Mouse (Mus musculus): ENCODE measurements around the gene Asic2. TPM values are rescaled to one million over a fixed set of nuclear protein-coding genes. Genes with fewer than 3 reads are reported as not detected.

Asic2 gene
- polyA plus RNA-seq, 1 experiment, result 0.08 TPM

DNA sequence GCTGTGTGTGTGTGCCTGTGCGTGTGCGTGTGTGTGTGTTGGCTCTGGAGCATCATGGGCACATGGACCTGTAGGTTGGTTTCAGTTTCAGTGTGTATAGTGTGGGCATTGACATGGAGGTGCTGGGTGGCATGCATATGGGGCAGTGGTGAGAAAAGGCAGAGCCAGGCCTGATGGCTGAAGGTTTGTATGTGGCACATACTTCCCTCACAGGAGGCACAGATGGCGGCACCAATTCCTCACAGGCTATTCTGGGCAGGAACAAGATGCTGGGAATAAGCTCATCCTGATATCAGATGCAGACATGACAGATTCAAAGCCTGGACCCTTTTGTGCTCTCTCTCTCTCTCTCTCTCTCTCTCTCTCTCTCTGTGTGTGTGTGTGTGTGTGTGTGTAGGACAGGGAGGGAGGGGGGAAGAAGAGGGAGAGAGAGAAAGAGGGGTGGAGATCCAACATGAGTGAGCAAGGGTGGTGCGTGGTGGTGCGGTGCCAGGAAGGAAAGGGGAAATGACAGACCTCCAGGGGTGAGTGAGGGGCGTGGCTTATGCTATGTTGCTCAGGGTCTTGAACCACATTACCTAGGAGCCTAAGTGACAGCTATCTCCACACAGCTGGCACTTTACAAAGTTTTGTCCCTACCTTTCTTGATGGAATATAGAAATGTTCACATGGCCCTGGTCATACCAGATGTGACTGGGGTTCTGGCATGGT is 1083.6 kb downstream of the Asic2 start:
- H3K36me3 ChIP-seq (ENCODE audit: control insufficient read depth, insufficient read depth, low read length), result no peaks in the 10 kb centered on the region
- no peak for DNase-seq
- no peak overlapping the region for H3K4me3 ChIP-seq (ENCODE audit: control insufficient read depth, insufficient read depth, low read length)
- no peaks in the 10 kb centered on the region for H3K4me1 ChIP-seq (replicated peaks; ENCODE audit: control insufficient read depth, insufficient read depth, low read length)
- no peak overlapping the region for H3K27ac ChIP-seq (ENCODE audit: control insufficient read depth, insufficient read depth, low read length)
- WGBS, result 54% methylated on average over 6 of the region's 6 CpGs
- no peak for TF ChIP-seq CTCF (IDR thresholded peaks at IDR 0.05; ENCODE audit: borderline replicate concordance, control insufficient read depth, extremely low read depth, insufficient read depth, low read length, poor library complexity)
- TF ChIP-seq POLR2A (IDR thresholded peaks at IDR 0.05; ENCODE audit: control insufficient read depth, extremely low read depth, insufficient read depth, low read length, poor library complexity), result no peak
- no peaks in the 10 kb centered on the region for H3K27me3 ChIP-seq (ENCODE audit: control insufficient read depth, insufficient read depth, low read length)

DNA sequence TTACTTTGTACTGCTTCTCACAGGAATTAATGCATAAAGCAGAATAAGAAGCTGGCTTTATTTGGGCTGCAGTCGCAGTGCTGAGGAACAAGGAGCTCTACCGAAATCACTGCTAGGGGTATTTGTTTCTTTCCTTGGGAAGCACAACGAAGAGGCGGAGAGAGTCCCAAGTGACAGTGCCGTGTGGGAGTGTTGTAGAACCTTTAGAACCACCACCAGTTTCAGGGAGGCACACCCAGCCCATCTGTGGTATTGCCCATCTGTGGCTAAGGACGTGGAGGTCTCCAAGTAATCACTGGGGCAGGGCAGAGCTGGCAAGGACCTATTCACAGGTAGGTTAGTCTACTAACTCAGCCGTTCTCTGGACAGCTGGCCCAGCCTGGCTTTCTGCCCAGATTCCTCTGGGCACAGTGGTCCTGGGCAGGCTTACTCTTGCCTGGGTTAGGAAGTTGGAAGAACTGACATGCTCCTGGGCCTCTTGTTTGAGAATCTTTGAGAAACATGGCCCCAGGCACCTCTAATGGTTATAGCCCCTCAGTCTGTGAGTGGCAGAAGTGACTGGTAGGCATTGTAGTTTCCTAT is 1085.9 kb downstream of the Asic2 start:
- WGBS, result 86% methylated on average over 7 of the region's 7 CpGs
- TF ChIP-seq CTCF (IDR thresholded peaks at IDR 0.05; ENCODE audit: borderline replicate concordance, control insufficient read depth, extremely low read depth, insufficient read depth, low read length, poor library complexity) (no peak), POLR2A (IDR thresholded peaks at IDR 0.05; ENCODE audit: control insufficient read depth, extremely low read depth, insufficient read depth, low read length, poor library complexity) (no peak)
- no peak overlapping the region for H3K27ac ChIP-seq (ENCODE audit: control insufficient read depth, insufficient read depth, low read length)
- no peak for DNase-seq
- no peaks in the 10 kb centered on the region for H3K4me1 ChIP-seq (replicated peaks; ENCODE audit: control insufficient read depth, insufficient read depth, low read length)
- no peaks in the 10 kb centered on the region for H3K36me3 ChIP-seq (ENCODE audit: control insufficient read depth, insufficient read depth, low read length)
- no peaks in the 10 kb centered on the region for H3K27me3 ChIP-seq (ENCODE audit: control insufficient read depth, insufficient read depth, low read length)
- H3K4me3 ChIP-seq (ENCODE audit: control insufficient read depth, insufficient read depth, low read length), result no peak overlapping the region

DNA sequence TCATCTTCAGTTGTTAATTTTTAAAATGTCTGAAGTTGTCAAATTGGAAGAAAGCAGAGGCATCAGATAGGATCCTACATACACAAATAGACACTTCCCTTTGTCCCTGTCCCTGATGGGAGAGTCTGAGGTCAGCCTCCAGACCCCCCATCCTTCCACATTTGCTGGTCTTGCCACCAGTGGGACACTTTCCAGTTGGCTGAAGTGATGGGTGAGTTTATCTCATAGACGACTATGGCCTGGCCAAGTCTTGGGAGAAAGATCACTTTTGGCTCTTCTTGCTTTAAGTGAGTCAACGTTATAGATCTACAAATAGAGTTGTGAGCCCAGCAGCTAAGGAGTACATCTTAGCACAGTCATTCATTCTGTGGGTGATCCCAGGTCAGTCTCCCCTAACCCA is 1090.2 kb downstream of the Asic2 start:
- no peak for DNase-seq
- H3K36me3 ChIP-seq (ENCODE audit: control insufficient read depth, insufficient read depth, low read length), result no peaks in the 10 kb centered on the region
- H3K27me3 ChIP-seq (ENCODE audit: control insufficient read depth, insufficient read depth, low read length), result no peaks in the 10 kb centered on the region
- H3K4me1 ChIP-seq (replicated peaks; ENCODE audit: control insufficient read depth, insufficient read depth, low read length), result no peaks in the 10 kb centered on the region
- TF ChIP-seq CTCF (IDR thresholded peaks at IDR 0.05; ENCODE audit: borderline replicate concordance, control insufficient read depth, extremely low read depth, insufficient read depth, low read length, poor library complexity) (no peak), POLR2A (IDR thresholded peaks at IDR 0.05; ENCODE audit: control insufficient read depth, extremely low read depth, insufficient read depth, low read length, poor library complexity) (no peak)
- WGBS, result 87% methylated on average over 2 of the region's 2 CpGs
- no peak overlapping the region for H3K27ac ChIP-seq (ENCODE audit: control insufficient read depth, insufficient read depth, low read length)
- H3K4me3 ChIP-seq (ENCODE audit: control insufficient read depth, insufficient read depth, low read length), result no peak overlapping the region

DNA sequence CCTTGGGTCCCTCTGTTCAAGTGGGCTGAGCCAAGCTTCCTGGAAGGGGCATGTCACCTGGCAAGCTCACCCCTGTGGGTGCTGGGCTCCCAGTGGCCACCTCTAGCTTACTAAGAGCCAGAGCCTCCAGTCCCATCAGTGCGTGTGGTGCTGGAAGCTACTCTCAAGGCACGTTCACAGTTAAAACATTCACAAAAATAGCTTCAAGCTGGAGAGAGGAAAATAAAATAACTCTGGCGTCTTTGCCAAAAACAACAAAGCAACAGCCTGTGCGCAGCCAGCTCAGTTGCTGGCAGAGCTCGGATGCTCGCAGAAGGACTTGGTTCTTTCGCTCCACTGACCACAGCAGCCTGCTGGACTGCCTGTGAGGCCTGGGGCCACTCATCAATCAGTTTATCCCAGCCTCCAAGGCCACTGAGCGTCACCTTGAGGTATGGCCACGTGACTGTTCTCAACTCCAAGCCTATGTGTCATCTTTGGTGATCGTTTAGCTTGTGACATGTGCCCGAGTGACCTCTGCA is 1091.1 kb downstream of the Asic2 start:
- Histone ChIP-seq H3K27me3 (ENCODE audit: control insufficient read depth, insufficient read depth, low read length) (no peaks in the 10 kb centered on the region), H3K4me3 (ENCODE audit: control insufficient read depth, insufficient read depth, low read length) (no peak overlapping the region), H3K4me1 (replicated peaks; ENCODE audit: control insufficient read depth, insufficient read depth, low read length) (no peaks in the 10 kb centered on the region), H3K36me3 (ENCODE audit: control insufficient read depth, insufficient read depth, low read length) (no peaks in the 10 kb centered on the region), H3K27ac (ENCODE audit: control insufficient read depth, insufficient read depth, low read length) (no peak overlapping the region)
- WGBS, result 85% methylated on average over 11 of the region's 11 CpGs
- DNase-seq, result no peak
- TF ChIP-seq CTCF (IDR thresholded peaks at IDR 0.05; ENCODE audit: borderline replicate concordance, control insufficient read depth, extremely low read depth, insufficient read depth, low read length, poor library complexity), result no peak
- TF ChIP-seq POLR2A (IDR thresholded peaks at IDR 0.05; ENCODE audit: control insufficient read depth, extremely low read depth, insufficient read depth, low read length, poor library complexity), result no peak

DNA sequence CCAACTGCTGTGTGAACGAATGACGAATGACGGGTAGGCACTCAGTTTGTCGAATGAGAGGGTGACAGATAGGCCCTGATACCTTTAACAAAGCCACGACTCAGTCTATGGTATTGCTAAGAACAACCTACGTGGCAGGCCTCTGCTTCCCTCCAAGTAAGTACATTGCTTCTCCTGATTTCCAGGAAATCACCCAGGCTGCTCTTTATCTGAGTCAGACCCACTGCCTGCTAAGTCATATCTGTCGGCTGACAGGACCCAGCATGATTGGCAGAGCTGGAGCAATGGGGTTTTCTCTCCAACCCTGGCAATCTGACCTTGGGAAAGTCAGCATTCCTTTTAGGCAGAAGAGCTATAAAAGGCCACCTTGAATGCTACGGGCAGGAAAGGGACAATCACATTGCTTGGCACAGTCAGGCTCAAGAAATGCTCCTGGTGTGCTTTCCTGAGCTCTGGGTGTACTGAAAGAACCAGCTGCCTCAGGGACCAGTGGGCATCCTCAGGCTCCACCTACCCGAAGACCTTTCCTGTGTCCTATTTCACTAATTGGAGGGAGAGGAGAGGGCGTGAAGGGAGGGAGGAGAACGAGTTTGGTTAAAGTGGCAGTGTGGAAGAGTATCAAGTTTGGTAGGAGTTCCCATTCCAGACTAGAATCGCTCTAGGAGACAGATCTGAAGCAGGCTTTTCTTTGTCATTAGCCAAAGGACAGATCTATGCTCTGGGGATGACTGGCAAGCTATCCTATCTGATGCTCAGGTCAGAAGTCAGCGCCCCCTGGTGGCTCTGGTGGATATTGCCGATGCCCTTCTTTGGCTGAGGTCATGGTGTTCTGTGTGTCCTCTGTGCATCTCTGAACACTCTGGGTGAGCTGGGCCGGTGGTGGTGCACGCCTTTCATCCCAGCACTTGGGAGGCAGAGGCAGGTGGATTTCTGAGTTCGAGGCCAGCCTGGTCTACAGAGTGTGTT is 1095.5 kb downstream of the Asic2 start:
- H3K27ac ChIP-seq (ENCODE audit: control insufficient read depth, insufficient read depth, low read length), result no peak overlapping the region
- H3K27me3 ChIP-seq (ENCODE audit: control insufficient read depth, insufficient read depth, low read length), result no peaks in the 10 kb centered on the region
- no peaks in the 10 kb centered on the region for H3K4me1 ChIP-seq (replicated peaks; ENCODE audit: control insufficient read depth, insufficient read depth, low read length)
- H3K4me3 ChIP-seq (ENCODE audit: control insufficient read depth, insufficient read depth, low read length), result no peak overlapping the region
- no peaks in the 10 kb centered on the region for H3K36me3 ChIP-seq (ENCODE audit: control insufficient read depth, insufficient read depth, low read length)
- TF ChIP-seq CTCF (IDR thresholded peaks at IDR 0.05; ENCODE audit: borderline replicate concordance, control insufficient read depth, extremely low read depth, insufficient read depth, low read length, poor library complexity) (peak; percentile 59; the same call in 1 of the 2 replicates), POLR2A (IDR thresholded peaks at IDR 0.05; ENCODE audit: control insufficient read depth, extremely low read depth, insufficient read depth, low read length, poor library complexity) (no peak)
- 61% methylated on average over 17 of the region's 17 CpGs for WGBS
- peak; percentile 60 for DNase-seq

DNA sequence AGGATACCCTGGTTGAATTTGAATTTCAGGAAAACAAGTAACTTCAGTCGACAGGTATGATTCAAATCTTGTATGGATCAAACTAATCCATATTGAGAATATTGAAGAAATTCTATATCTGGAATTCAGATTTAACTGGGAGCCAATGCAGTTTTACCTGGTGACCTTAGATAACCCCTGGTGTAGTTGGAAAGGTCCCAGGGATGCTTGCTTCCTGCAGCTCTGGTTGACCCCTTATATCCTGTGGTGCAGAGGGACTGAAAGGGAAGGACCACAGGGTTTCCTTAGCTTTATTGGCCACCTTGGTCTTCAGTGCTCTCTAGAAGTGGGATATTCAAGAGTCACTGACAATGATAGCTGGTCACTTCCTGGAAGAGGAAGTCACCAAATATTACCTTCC is 1100.2 kb downstream of the Asic2 start:
- no peaks in the 10 kb centered on the region for H3K36me3 ChIP-seq (ENCODE audit: control insufficient read depth, insufficient read depth, low read length)
- DNase-seq, result no peak
- H3K27ac ChIP-seq (ENCODE audit: control insufficient read depth, insufficient read depth, low read length), result no peak overlapping the region
- H3K27me3 ChIP-seq (ENCODE audit: control insufficient read depth, insufficient read depth, low read length), result no peaks in the 10 kb centered on the region
- no peak overlapping the region for H3K4me3 ChIP-seq (ENCODE audit: control insufficient read depth, insufficient read depth, low read length)
- 94% methylated on average over 1 of the region's 1 CpGs for WGBS
- TF ChIP-seq CTCF (IDR thresholded peaks at IDR 0.05; ENCODE audit: borderline replicate concordance, control insufficient read depth, extremely low read depth, insufficient read depth, low read length, poor library complexity), result no peak
- no peak for TF ChIP-seq POLR2A (IDR thresholded peaks at IDR 0.05; ENCODE audit: control insufficient read depth, extremely low read depth, insufficient read depth, low read length, poor library complexity)
- no peaks in the 10 kb centered on the region for H3K4me1 ChIP-seq (replicated peaks; ENCODE audit: control insufficient read depth, insufficient read depth, low read length)
